Mouse (Mus musculus) liver, postnatal 0 days (tissue): Measurements from ENCODE around the gene Psmb4. TPM values are rescaled to one million over a fixed set of nuclear protein-coding genes. Genes with fewer than 3 reads are reported as not detected.
A peak's percentile ranks its signal among the peaks of the same experiment; 100 is the strongest.
"Not testable (repeated sequence)": the region's sequence is repeated elsewhere in the genome, so short reads cannot be mapped to it uniquely, and the experiment has no call there.

ENCODE experiments used
- ATAC-seq: fragments of 200-750 bp; cut with Nextera tagmentation; 2 replicates; pipeline ENCODE4 v1.8.0; 2017; ENCODE audit warnings: mild to moderate bottlenecking, moderate library complexity
- DNase-seq: peaks from one replicate; pipeline ENCODE4 v3.0.0-alpha.2; 2016
- H3K27ac ChIP-seq: fragments of 300-500 bp; sonication (generic); 2 replicates; pipeline ENCODE4 v1.5.1; 2014; ENCODE audit warnings: antibody characterized with exemption, moderate library complexity, mild to moderate bottlenecking, low read depth
- H3K27me3 ChIP-seq: fragments of 300-500 bp; sonication (generic); 2 replicates; pipeline ENCODE4 v1.6.1; 2014; ENCODE audit warnings: low read length, control low read depth, mixed read lengths; ENCODE audit not compliant: insufficient read depth
- H3K36me3 ChIP-seq: fragments of 300-500 bp; sonication (generic); replicated peaks from 2 replicates; pipeline ENCODE4 v1.6.1; 2014; ENCODE audit warnings: mild to moderate bottlenecking, control low read depth, low read length, moderate library complexity, mixed read lengths; ENCODE audit not compliant: insufficient read depth
- H3K4me1 ChIP-seq: fragments of 300-500 bp; sonication (generic); 2 replicates; pipeline ENCODE4 v1.6.1; 2014; ENCODE audit warnings: antibody characterized with exemption, mild to moderate bottlenecking, control low read depth; ENCODE audit not compliant: insufficient read depth
- H3K4me2 ChIP-seq: fragments of 300-500 bp; sonication (generic); 2 replicates; pipeline ENCODE4 v1.6.1; 2014; ENCODE audit warnings: low read depth, mild to moderate bottlenecking, low read length, moderate library complexity, mixed read lengths
- H3K4me3 ChIP-seq: fragments of 300-500 bp; sonication (generic); 2 replicates; pipeline ENCODE4 v1.5.1; 2014; ENCODE audit warnings: low read depth, low read length
- H3K9ac ChIP-seq: fragments of 300-500 bp; sonication (generic); replicated peaks from 2 replicates; pipeline ENCODE4 v1.6.1; 2014; ENCODE audit warnings: mild to moderate bottlenecking, moderate library complexity
- H3K9me3 ChIP-seq: fragments of 300-500 bp; sonication (generic); 2 replicates; pipeline ENCODE4 v1.6.1; 2016; ENCODE audit warnings: mild to moderate bottlenecking, control low read depth, low read length, mixed read lengths
- CTCF ChIP-seq: sonication (generic); IDR thresholded peaks from 2 replicates; pipeline ENCODE4 v1.5.1; 2016; ENCODE audit warnings: antibody characterized with exemption, low read depth
- EP300 ChIP-seq: IDR thresholded peaks from 2 replicates; pipeline ENCODE4 v1.6.1; 2016; ENCODE audit warnings: antibody characterized with exemption, low read depth, mild to moderate bottlenecking
- WGBS: fragments of 180-500 bp; shearing (Covaris S2); extraction: QIAGEN DNeasy Blood & Tissue Kit; methylation state at CpG from one replicate; pipeline ENCODE4 v1.1.7; 2014; ENCODE audit not compliant: insufficient replicate concordance; 5-methylcytosine and 5-hydroxymethylcytosine counted together
- polyA plus RNA-seq: library from polyadenylated mRNA; unstranded; fragments of >200 nt; fragmentation: Nextera tagmentation; extraction: Ambion mirVana; gene quantifications from 2 replicates; pipeline ENCODE4 v1.2.1, GENCODE M21; 2015

Gene Psmb4
- polyA plus RNA-seq, 1 experiment from 2014 or later, result 174 TPM

DNA sequence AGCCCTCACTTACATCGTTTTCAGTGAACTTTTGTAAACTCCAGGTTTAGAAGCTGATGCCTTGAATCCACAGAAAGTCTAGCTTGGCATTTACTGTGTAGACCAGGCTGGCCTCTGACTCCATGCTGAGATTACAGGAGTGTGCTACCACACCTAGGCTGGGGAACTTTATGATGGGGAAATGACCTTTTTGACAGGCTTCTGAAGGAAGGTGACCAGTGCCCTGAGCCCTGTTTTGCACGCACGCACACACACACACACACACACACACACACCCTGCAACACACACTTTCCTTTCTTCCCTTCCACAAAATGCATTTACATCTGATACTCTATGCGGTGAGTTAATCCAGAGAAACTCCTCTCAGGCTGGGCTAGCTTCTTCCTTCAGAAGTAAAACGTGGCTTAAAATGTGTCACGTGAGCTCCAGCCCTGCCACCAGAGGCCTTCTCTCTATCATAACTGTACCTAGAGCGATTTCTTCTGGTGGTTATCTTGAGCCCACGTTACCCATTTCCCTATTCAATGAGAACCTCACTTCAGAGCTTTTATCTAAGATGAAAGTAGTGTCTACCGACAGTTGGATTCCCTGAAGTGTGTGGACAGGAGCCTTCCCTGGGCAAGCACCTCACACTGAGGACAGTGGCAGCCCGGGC is 44.8 kb upstream of the Psmb4 start:
- 60% methylated on average over 10 of the region's 10 CpGs for WGBS
- H3K4me2 ChIP-seq, H3K27me3 ChIP-seq, ATAC-seq, H3K36me3 ChIP-seq, H3K9me3 ChIP-seq, H3K9ac ChIP-seq, DNase-seq, H3K4me3 ChIP-seq: not testable (repeated sequence)
- TF ChIP-seq EP300, result peak; percentile 34; the same call in 1 of the 2 replicates
- Histone ChIP-seq H3K27ac (peak overlapping the region; percentile 29; the same call in 1 of the 2 replicates), H3K4me1 (peaks cover 23% of the 10 kb centered on the region)

DNA sequence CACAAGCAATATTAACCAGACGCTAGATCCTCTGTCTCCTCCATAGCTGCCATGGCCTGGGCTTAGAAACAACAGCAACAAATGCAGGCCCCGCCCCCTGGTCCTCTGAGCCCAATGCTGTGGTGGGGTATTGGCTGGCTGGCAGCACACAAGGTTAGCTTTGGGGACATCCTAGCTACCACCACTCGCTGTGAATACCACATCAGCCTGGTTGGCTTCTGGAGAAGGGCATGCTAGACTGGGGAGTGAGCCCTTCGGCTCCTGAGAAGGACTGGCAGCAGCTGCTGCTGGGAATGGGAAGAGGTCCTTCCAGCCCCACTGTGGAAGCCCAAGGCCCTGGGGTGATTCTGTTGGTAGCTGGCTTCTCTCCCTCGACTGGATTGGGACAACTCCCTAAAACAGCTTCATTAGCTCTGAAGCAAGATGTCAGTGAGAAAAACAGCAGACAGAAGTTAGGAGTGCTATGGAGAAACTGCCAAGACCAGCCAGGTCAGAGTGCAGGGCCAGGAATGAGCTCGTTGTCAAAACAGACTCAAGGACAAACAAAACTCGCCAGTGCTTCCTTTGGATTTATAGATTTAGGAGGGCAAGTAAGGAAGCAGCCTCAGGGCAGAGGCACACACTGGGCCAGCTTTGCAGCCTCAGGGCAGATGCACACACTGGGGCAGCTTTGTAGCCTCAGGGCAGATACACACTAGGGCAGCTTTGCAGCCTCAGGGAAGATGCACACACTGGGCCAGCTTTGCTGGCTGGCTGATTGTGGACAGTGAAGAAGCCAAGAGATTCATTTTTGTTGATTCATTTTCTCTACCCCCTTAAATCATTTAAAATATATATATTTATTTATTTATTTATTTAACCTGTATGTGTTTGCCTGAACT is 43.9 kb upstream of the Psmb4 start:
- not testable (repeated sequence) for H3K9ac ChIP-seq, H3K9me3 ChIP-seq, H3K4me2 ChIP-seq, DNase-seq, H3K4me3 ChIP-seq, ATAC-seq, H3K27me3 ChIP-seq, H3K36me3 ChIP-seq
- Histone ChIP-seq H3K4me1 (peaks cover 20% of the 10 kb centered on the region), H3K27ac (peak overlapping the region; percentile 55)
- WGBS, result 54% methylated on average over 7 of the region's 7 CpGs

DNA sequence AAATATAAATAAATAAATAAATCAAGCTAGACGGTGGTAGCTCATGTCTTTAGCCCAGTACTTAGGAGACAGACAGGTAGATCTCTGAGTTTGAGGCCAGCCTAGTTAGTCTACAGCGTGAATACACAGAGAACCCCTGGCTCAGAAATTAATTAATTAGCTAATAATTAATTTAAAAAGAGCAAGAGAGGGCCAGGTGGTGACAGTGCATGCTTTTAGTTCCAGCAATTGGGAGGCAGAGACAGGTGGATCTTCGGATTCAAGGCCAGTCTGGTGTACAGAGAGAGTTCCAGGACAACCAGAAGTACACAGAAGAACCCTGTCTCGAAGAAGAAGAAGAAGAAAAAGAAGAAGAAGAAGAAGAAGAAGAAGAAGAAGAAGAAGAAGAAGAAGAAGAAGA is 42.2 kb upstream of the Psmb4 start:
- peaks cover 19% of the 10 kb centered on the region for H3K4me1 ChIP-seq
- H3K27me3 ChIP-seq, result not testable (repeated sequence)

DNA sequence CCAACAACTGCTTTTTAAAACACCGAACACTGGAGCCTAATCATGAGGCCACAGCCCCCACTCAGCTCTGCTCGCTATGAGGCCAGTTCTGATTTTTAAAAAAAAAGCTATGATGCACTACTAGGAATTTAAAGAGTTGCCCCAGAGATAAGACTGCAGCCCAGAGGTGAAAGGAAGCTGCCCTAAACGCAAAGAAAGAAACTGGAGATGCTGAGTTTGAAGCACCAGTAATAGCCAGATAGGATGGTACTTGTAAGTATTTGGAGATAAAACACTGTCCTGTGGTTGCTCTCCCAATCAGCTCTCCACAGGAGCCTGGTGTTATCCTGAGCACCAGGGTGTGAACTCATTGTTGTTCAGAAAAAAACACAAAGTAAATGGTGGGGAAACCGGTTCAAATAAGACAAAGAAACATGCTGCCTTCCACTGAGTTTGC is 39.6 kb upstream of the Psmb4 start:
- H3K4me1 ChIP-seq, result peaks cover 11% of the 10 kb centered on the region; the same call in 1 of the 2 replicates
- peak; percentile 89 for ATAC-seq
- not testable (repeated sequence) for H3K27ac ChIP-seq, H3K9me3 ChIP-seq, H3K9ac ChIP-seq, H3K4me3 ChIP-seq, H3K27me3 ChIP-seq, DNase-seq, H3K36me3 ChIP-seq, H3K4me2 ChIP-seq
- 33% methylated on average over 4 of the region's 4 CpGs for WGBS
- TF ChIP-seq EP300, result peak; percentile 88

More for the DNA sequence above, 42.2 kb upstream of the Psmb4 start:
- H3K9me3 ChIP-seq, H3K4me2 ChIP-seq, H3K36me3 ChIP-seq, H3K9ac ChIP-seq, H3K4me3 ChIP-seq, ATAC-seq, H3K27ac ChIP-seq, DNase-seq: not testable (repeated sequence)
- WGBS, result 82% methylated on average over 4 of the region's 4 CpGs

DNA sequence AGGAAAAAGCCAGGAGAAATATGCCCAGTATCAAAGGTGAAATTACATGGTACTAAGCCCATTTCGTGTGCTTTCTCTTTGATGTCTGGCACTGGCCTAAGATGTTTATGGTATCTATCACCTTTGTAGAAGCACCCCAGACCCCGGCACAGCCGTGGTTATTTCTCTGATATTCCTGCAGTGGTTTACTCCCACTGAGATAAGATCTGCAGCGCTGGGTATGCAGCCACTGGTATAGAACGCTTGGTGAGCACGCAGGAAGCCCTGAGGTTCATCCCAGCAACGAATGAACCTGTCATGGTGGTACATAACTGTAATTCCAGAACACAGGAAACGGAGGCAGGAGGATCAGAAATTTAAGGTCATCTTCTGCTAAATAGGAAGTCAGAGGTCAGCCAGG is 37.9 kb upstream of the Psmb4 start:
- DNase-seq (no peak), ATAC-seq (no peak)
- no peak overlapping the region for H3K4me2 ChIP-seq
- 41% methylated on average over 8 of the region's 8 CpGs for WGBS
- no peak overlapping the region for H3K27ac ChIP-seq
- no peaks in the 10 kb centered on the region for H3K36me3 ChIP-seq
- H3K4me1 ChIP-seq, result peaks cover 3% of the 10 kb centered on the region; the same call in 1 of the 2 replicates
- no peaks in the 10 kb centered on the region for H3K9me3 ChIP-seq
- no peaks in the 10 kb centered on the region for H3K27me3 ChIP-seq
- H3K4me3 ChIP-seq, result no peak overlapping the region
- TF ChIP-seq EP300, result no peak
- TF ChIP-seq CTCF, result no peak
- H3K9ac ChIP-seq, result no peak overlapping the region

DNA sequence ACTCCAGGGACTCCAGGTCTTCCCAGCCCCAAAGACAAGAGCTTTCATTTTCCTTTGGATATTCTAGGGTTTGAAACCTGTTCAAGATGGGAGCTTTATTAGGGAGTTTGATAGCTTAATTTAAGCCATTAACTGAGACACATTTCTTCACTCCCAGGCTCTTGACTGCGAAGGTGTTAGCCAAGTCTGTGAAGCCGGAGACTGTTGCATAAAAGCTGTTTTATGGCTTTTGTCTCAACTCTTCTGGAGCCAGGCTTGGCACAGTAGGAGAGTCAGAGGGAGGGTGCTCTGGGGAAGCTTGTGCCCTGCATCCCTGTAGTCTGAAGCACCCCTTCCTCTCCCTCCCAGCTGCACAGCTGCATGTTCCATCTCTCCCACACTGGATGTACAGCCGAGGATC is 35.6 kb upstream of the Psmb4 start:
- Histone ChIP-seq H3K36me3 (no peaks in the 10 kb centered on the region), H3K9ac (no peak overlapping the region), H3K9me3 (no peaks in the 10 kb centered on the region), H3K4me2 (no peak overlapping the region), H3K4me1 (peaks cover 7% of the 10 kb centered on the region; the same call in 1 of the 2 replicates), H3K27ac (no peak overlapping the region), H3K27me3 (no peaks in the 10 kb centered on the region), H3K4me3 (no peak overlapping the region)
- WGBS, result 63% methylated on average over 3 of the region's 3 CpGs
- ATAC-seq (no peak), DNase-seq (no peak)
- TF ChIP-seq CTCF, result no peak
- TF ChIP-seq EP300, result no peak
